ENCODE assay signal across 30 mouse cellular contexts in genomic region chr2:118873890-118874430, GRCm38 (mm10). TPM values are rescaled to one million over a fixed set of nuclear protein-coding genes. Genes with fewer than 3 reads are reported as not detected.
A peak's percentile ranks its signal among the peaks of the same experiment; 100 is the strongest.
DNase-seq lines count a peak whose midpoint lies in the region; ATAC-seq lines count a peak whose summit lies in the region.
"Had no signal": no experiment of that assay in that cellular context is flagged by ENCODE, and none has a peak within 500 bp of the region (broad histone marks: within the 10 kb centered on the region; RNA-seq: fewer than 3 reads in every experiment).

No protein-coding gene starts in this region.

- no peaks in the 10 kb centered on the region for H3K27me3 ChIP-seq in embryonic facial prominence, embryonic 14.5 days (replicated peaks; ENCODE audit: control insufficient read depth, insufficient read depth, low read length)
- no peaks in the 10 kb centered on the region for H3K27me3 ChIP-seq in embryonic facial prominence, embryonic 10.5 days (replicated peaks; ENCODE audit: low read depth, poor library complexity, severe bottlenecking)
- H3K27me3 ChIP-seq: CH12.LX; hindbrain, embryonic 12.5 days; kidney, embryonic 15.5 days; neural tube, embryonic 15.5 days had no signal

- ATAC-seq in embryonic facial prominence, embryonic 14.5 days (ENCODE audit: low read depth): peak; percentile 41; the same call in 1 of the 2 replicates
- ATAC-seq: activated CD4-positive, CD25-positive, alpha-beta regulatory T cell, adult 4 months; forebrain, embryonic 16.5 days had no signal

- no peaks in the 10 kb centered on the region for H3K4me1 ChIP-seq in embryonic facial prominence, embryonic 14.5 days (ENCODE audit: control insufficient read depth, insufficient read depth, low read length)
- H3K4me1 ChIP-seq in embryonic facial prominence, embryonic 10.5 days: no peaks in the 10 kb centered on the region
- H3K4me1 ChIP-seq: forebrain, embryonic 10.5 days; hindbrain, embryonic 12.5 days; kidney, embryonic 15.5 days; neural tube, embryonic 15.5 days had no signal

- peak; percentile 25 for DNase-seq in cerebellum, adult 11 months
- DNase-seq in cerebellum, postnatal 4 days (ENCODE audit: low spot score in 2 of 2): no peak
- peak; percentile 48 for DNase-seq in embryonic facial prominence, embryonic 14.5 days (ENCODE audit: low spot score)
- no peak for DNase-seq in embryonic facial prominence, embryonic 10.5 days (ENCODE audit: low spot score)
- DNase-seq in brain, adult 2 months (ENCODE audit: low read depth, low spot score): peak; percentile 53
- peak; percentile 47 for DNase-seq in fat pad, adult 2 months (ENCODE audit: extremely low read depth, low read depth, low spot score)
- DNase-seq in lung, postnatal 36 days: no peak
- DNase-seq in embryo, embryonic 10 days (ENCODE audit: low spot score): no peak
- DNase-seq: adrenal gland, adult 2 months; gastrocnemius, adult 2 months; gastrocnemius, postnatal 36 days; heart, adult 18-20 months; heart, postnatal 36 days; kidney, adult 11 months; kidney, postnatal 25 days; liver; lung, adult 2 months; lung, postnatal 10 days; midbrain, embryonic 14.5 days; right cerebral cortex, postnatal 25 days; thymus, postnatal 36 days had no signal

- no peak overlapping the region for H3K9ac ChIP-seq in embryonic facial prominence, embryonic 14.5 days (ENCODE audit: low read depth, low read length)
- H3K9ac ChIP-seq: hindbrain, embryonic 12.5 days; kidney, embryonic 15.5 days; liver, embryonic 14.5 days; neural tube, embryonic 15.5 days had no signal

- H3K9me3 ChIP-seq in embryonic facial prominence, embryonic 14.5 days (ENCODE audit: control insufficient read depth, low read length): no peaks in the 10 kb centered on the region
- no peaks in the 10 kb centered on the region for H3K9me3 ChIP-seq in embryonic facial prominence, embryonic 10.5 days
- H3K9me3 ChIP-seq: forebrain, embryonic 10.5 days; hindbrain, embryonic 12.5 days; kidney, embryonic 15.5 days; neural tube, embryonic 15.5 days had no signal

- no peak overlapping the region for H3K4me3 ChIP-seq in embryonic facial prominence, embryonic 14.5 days (ENCODE audit: low read depth, low read length)
- H3K4me3 ChIP-seq in embryonic facial prominence, embryonic 10.5 days: no peak overlapping the region
- H3K4me3 ChIP-seq: forebrain, embryonic 10.5 days; gastrocnemius, adult 2 months; hindbrain, embryonic 12.5 days; kidney, embryonic 15.5 days; neural tube, embryonic 15.5 days had no signal

- no peak overlapping the region for H3K4me2 ChIP-seq in embryonic facial prominence, embryonic 14.5 days (ENCODE audit: low read depth, low read length)
- H3K4me2 ChIP-seq: heart, embryonic 11.5 days; hindbrain, embryonic 12.5 days; kidney, embryonic 15.5 days; neural tube, embryonic 15.5 days had no signal

- H3K27ac ChIP-seq in embryonic facial prominence, embryonic 14.5 days (replicated peaks; ENCODE audit: low read depth, low read length): no peak overlapping the region
- H3K27ac ChIP-seq in embryonic facial prominence, embryonic 10.5 days (replicated peaks): no peak overlapping the region
- H3K27ac ChIP-seq: forebrain, embryonic 10.5 days; gastrocnemius, adult 2 months; hindbrain, embryonic 12.5 days; kidney, embryonic 15.5 days; liver, embryonic 14.5 days; neural tube, embryonic 15.5 days had no signal

- peaks cover 74% of the 10 kb centered on the region for H3K36me3 ChIP-seq in embryonic facial prominence, embryonic 14.5 days (ENCODE audit: control insufficient read depth, insufficient read depth, low read length)
- H3K36me3 ChIP-seq in embryonic facial prominence, embryonic 10.5 days (replicated peaks): peaks cover 99% of the 10 kb centered on the region

- WGBS in embryonic facial prominence, embryonic 14.5 days: 82% methylated on average over 6 of the region's 6 CpGs
- 90% methylated on average over 6 of the region's 6 CpGs for WGBS in embryonic facial prominence, embryonic 10.5 days

RNA-seq across cellular contexts. Expression of gene Ivd, which starts 12.2 kb away (rescaled TPM):
- polyA plus RNA-seq in embryonic facial prominence, embryonic 14.5 days (2014; fragmentation: Nextera tagmentation; extraction: Ambion mirVana): 50.7 and 61.9 TPM in 2 replicates
- polyA plus RNA-seq in embryonic facial prominence, embryonic 10.5 days (2016; fragmentation: Nextera tagmentation; extraction: Ambion mirVana): 74.0 and 81.3 TPM in 2 replicates

RNA-seq across cellular contexts. Expression of gene Bahd1, which starts 26.2 kb away (rescaled TPM):
- polyA plus RNA-seq in embryonic facial prominence, embryonic 14.5 days (2014; fragmentation: Nextera tagmentation; extraction: Ambion mirVana): 1.3 and 1.6 TPM in 2 replicates
- polyA plus RNA-seq in embryonic facial prominence, embryonic 10.5 days (2016; fragmentation: Nextera tagmentation; extraction: Ambion mirVana): 3.2 and 3.3 TPM in 2 replicates

RNA-seq across cellular contexts. Expression of gene Chst14, which starts 52.3 kb away (rescaled TPM):
- polyA plus RNA-seq in embryonic facial prominence, embryonic 14.5 days (2014; fragmentation: Nextera tagmentation; extraction: Ambion mirVana): 51.3 and 56.0 TPM in 2 replicates
- 20.8 and 22.2 TPM in 2 replicates for polyA plus RNA-seq in embryonic facial prominence, embryonic 10.5 days (2016; fragmentation: Nextera tagmentation; extraction: Ambion mirVana)

Comparison
In these comparisons a context has a peak if more than half of its experiments do, and no peak if none do; other contexts are left out.
1. DNase-seq: peak in cerebellum, adult 11 months (single experiment), embryonic facial prominence, embryonic 14.5 days (single experiment), brain, adult 2 months (single experiment) and fat pad, adult 2 months (single experiment); none in cerebellum, postnatal 4 days (0 of 2), embryonic facial prominence, embryonic 10.5 days (single experiment), lung, postnatal 36 days (single experiment) and embryo, embryonic 10 days (single experiment).